Comparison of ENCODE assay signal across 7 mouse cellular contexts in genomic region chr6:70956285-70956912, GRCm38 (mm10). TPM values are rescaled to one million over a fixed set of nuclear protein-coding genes. Genes with fewer than 3 reads are reported as not detected.
DNase-seq lines count a peak whose midpoint lies in the region; ATAC-seq lines count a peak whose summit lies in the region.

Foxi3 (plus strand) TSS chr6:70956531.

- H3K4me1 ChIP-seq in hindbrain, embryonic 13.5 days (replicated peaks), result peaks cover 14% of the 10 kb centered on the region
- peaks cover 12% of the 10 kb centered on the region for H3K4me1 ChIP-seq in limb, embryonic 13.5 days
- peaks cover 14% of the 10 kb centered on the region for H3K4me1 ChIP-seq in midbrain, embryonic 12.5 days

- no peaks in the 10 kb centered on the region for H3K36me3 ChIP-seq in hindbrain, embryonic 13.5 days
- no peaks in the 10 kb centered on the region for H3K36me3 ChIP-seq in limb, embryonic 13.5 days
- no peaks in the 10 kb centered on the region for H3K36me3 ChIP-seq in midbrain, embryonic 12.5 days

- H3K9ac ChIP-seq in hindbrain, embryonic 13.5 days, result peak within 1 kb of the TSS; percentile 60
- H3K9ac ChIP-seq in limb, embryonic 13.5 days, result peak within 1 kb of the TSS; percentile 62
- H3K9ac ChIP-seq in midbrain, embryonic 12.5 days (replicated peaks), result peak within 1 kb of the TSS; percentile 41; the same call in 1 of the 2 replicates

- peak within 1 kb of the TSS; percentile 87 for H3K4me2 ChIP-seq in hindbrain, embryonic 13.5 days
- peak within 1 kb of the TSS; percentile 97 for H3K4me2 ChIP-seq in limb, embryonic 13.5 days (replicated peaks)
- H3K4me2 ChIP-seq in midbrain, embryonic 12.5 days (replicated peaks), result peak within 1 kb of the TSS; percentile 86

- peak; percentile 48 to 51 for DNase-seq in B cell, adult 2 months
- DNase-seq in CD4-positive helper T cell, adult 2 months (ENCODE audit: low read depth, low spot score), result peak; percentile 11
- DNase-seq in embryo, embryonic 9.5 days (ENCODE audit: extremely low spot score), result peak; percentile 75
- DNase-seq in thymus, postnatal 4 days, result peak; percentile 54

- ATAC-seq in hindbrain, embryonic 13.5 days (ENCODE audit: low FRiP score), result peak; percentile 64
- peak; percentile 71; the same call in 1 of the 2 replicates for ATAC-seq in limb, embryonic 13.5 days (ENCODE audit: low FRiP score, low read depth)
- ATAC-seq in midbrain, embryonic 12.5 days (ENCODE audit: low FRiP score, low read depth), result peak; percentile 68

- no peaks in the 10 kb centered on the region for H3K9me3 ChIP-seq in hindbrain, embryonic 13.5 days
- no peaks in the 10 kb centered on the region for H3K9me3 ChIP-seq in limb, embryonic 13.5 days
- H3K9me3 ChIP-seq in midbrain, embryonic 12.5 days, result no peaks in the 10 kb centered on the region

- H3K27ac ChIP-seq in hindbrain, embryonic 13.5 days, result no peak within 1 kb of the TSS
- no peak within 1 kb of the TSS for H3K27ac ChIP-seq in limb, embryonic 13.5 days
- H3K27ac ChIP-seq in midbrain, embryonic 12.5 days (replicated peaks), result no peak within 1 kb of the TSS

- WGBS in hindbrain, embryonic 13.5 days, result under 1% methylated on average over 61 of the region's 67 CpGs
- WGBS in limb, embryonic 13.5 days, result 1% methylated on average over 67 of the region's 67 CpGs
- WGBS in midbrain, embryonic 12.5 days, result under 1% methylated on average over 63 of the region's 67 CpGs

- H3K27me3 ChIP-seq in hindbrain, embryonic 13.5 days, result peaks cover 84% of the 10 kb centered on the region
- H3K27me3 ChIP-seq in limb, embryonic 13.5 days, result peaks cover 83% of the 10 kb centered on the region
- H3K27me3 ChIP-seq in midbrain, embryonic 12.5 days, result peaks cover 77% of the 10 kb centered on the region

- H3K4me3 ChIP-seq in hindbrain, embryonic 13.5 days, result peak within 1 kb of the TSS; percentile 49
- H3K4me3 ChIP-seq in limb, embryonic 13.5 days, result peak within 1 kb of the TSS; percentile 58
- peak within 1 kb of the TSS; percentile 52 for H3K4me3 ChIP-seq in midbrain, embryonic 12.5 days

RNA-seq across cellular contexts. Expression of gene Foxi3, which starts in this region (rescaled TPM):
- not detected in 2 replicates for polyA plus RNA-seq in hindbrain, embryonic 13.5 days (2015; fragmentation: Nextera tagmentation; extraction: Ambion mirVana)
- polyA plus RNA-seq in limb, embryonic 13.5 days (2015; fragmentation: Nextera tagmentation; extraction: Ambion mirVana), result 0.15 and 0.20 TPM in 2 replicates
- polyA plus RNA-seq in midbrain, embryonic 12.5 days (2016; fragmentation: Nextera tagmentation; extraction: Ambion mirVana), result not detected in 2 replicates

Comparison
In these comparisons a context has a peak if more than half of its experiments do, and no peak if none do; other contexts are left out.
1. Peak in ATAC-seq, H3K4me3 ChIP-seq, H3K9ac ChIP-seq and H3K4me2 ChIP-seq in hindbrain, embryonic 13.5 days; RNA of the gene not detected or under 1 TPM.
2. Peak in ATAC-seq, H3K4me3 ChIP-seq, H3K9ac ChIP-seq and H3K4me2 ChIP-seq in limb, embryonic 13.5 days; RNA of the gene not detected or under 1 TPM.
3. Peak in ATAC-seq, H3K4me3 ChIP-seq, H3K9ac ChIP-seq and H3K4me2 ChIP-seq in midbrain, embryonic 12.5 days; RNA of the gene not detected or under 1 TPM.
4. DNase-seq: peak in every context shown above with its lines; median percentile 75 in embryo, embryonic 9.5 days; 54 in thymus, postnatal 4 days; 50 in B cell, adult 2 months; 11 in CD4-positive helper T cell, adult 2 months.